Comparison of ENCODE assay signal across 8 mouse cellular contexts in genomic region chr10:39612989-39613831, GRCm38 (mm10). TPM values are rescaled to one million over a fixed set of nuclear protein-coding genes. Genes with fewer than 3 reads are reported as not detected.
DNase-seq lines count a peak whose midpoint lies in the region; ATAC-seq and TF ChIP-seq lines count a peak whose summit lies in the region.

No protein-coding gene starts in this region.

- ATAC-seq in embryonic facial prominence, embryonic 14.5 days (ENCODE audit: low read depth): peak; percentile 75
- ATAC-seq in heart, embryonic 14.5 days (ENCODE audit: insufficient number of reproducible peaks, insufficient read depth, low FRiP score, low read depth): peak; percentile 47
- peak; percentile 94 for ATAC-seq in kidney, postnatal 0 days (replicated peaks; ENCODE audit: low FRiP score, low read depth)
- peak; percentile 91 for ATAC-seq in megakaryocyte, adult 5-6 weeks (ENCODE audit: poor library complexity, severe bottlenecking)

- peak overlapping the region; percentile 76 for H3K9ac ChIP-seq in embryonic facial prominence, embryonic 14.5 days (ENCODE audit: low read depth, low read length)
- peak overlapping the region; percentile 78 for H3K9ac ChIP-seq in heart, embryonic 14.5 days (ENCODE audit: low read length)
- peak overlapping the region; percentile 65 for H3K9ac ChIP-seq in kidney, postnatal 0 days (ENCODE audit: low read depth, low read length)

- H3K79me3 ChIP-seq in C2C12 (ENCODE audit: low read depth): no peaks in the 10 kb centered on the region

- 4% methylated on average over 25 of the region's 26 CpGs for WGBS in embryonic facial prominence, embryonic 14.5 days
- WGBS in heart, embryonic 14.5 days: under 1% methylated on average over 26 of the region's 26 CpGs
- 2% methylated on average over 26 of the region's 26 CpGs for WGBS in kidney, postnatal 0 days

- peak overlapping the region; percentile 68 for H3K4me2 ChIP-seq in embryonic facial prominence, embryonic 14.5 days (ENCODE audit: low read depth, low read length)
- peak overlapping the region; percentile 72 for H3K4me2 ChIP-seq in heart, embryonic 14.5 days (ENCODE audit: low read length)
- peak overlapping the region; percentile 71 for H3K4me2 ChIP-seq in kidney, postnatal 0 days (ENCODE audit: low read length)

- peak overlapping the region; percentile 34 for H3K4me3 ChIP-seq in C2C12 (ENCODE audit: insufficient read depth, poor library complexity, severe bottlenecking)
- H3K4me3 ChIP-seq in embryonic facial prominence, embryonic 14.5 days (ENCODE audit: low read depth, low read length): peak overlapping the region; percentile 43
- H3K4me3 ChIP-seq in heart, embryonic 14.5 days (ENCODE audit: control insufficient read depth in 1 of 2, insufficient read depth in 1 of 2, low read depth in 1 of 2, low read length in 2 of 2): peak overlapping the region; percentile 49 to 56
- H3K4me3 ChIP-seq in kidney, postnatal 0 days (replicated peaks; ENCODE audit: low read depth, low read length): peak overlapping the region; percentile 35

- H3ac ChIP-seq in C2C12 (ENCODE audit: control insufficient read depth, insufficient read length, low read depth): peak overlapping the region; percentile 5

- H3K27ac ChIP-seq in embryonic facial prominence, embryonic 14.5 days (replicated peaks; ENCODE audit: low read depth, low read length): peak overlapping the region; percentile 96
- peak overlapping the region; percentile 93 to 95 for H3K27ac ChIP-seq in heart, embryonic 14.5 days (replicated peaks in 1 of 2; ENCODE audit: control insufficient read depth in 1 of 2, insufficient read depth in 1 of 2, low read depth in 2 of 2, low read length in 2 of 2)
- peak overlapping the region; percentile 97 for H3K27ac ChIP-seq in kidney, postnatal 0 days

- H3K27me3 ChIP-seq in C2C12 (ENCODE audit: control insufficient read depth, insufficient read depth, insufficient read length): no peaks in the 10 kb centered on the region
- no peaks in the 10 kb centered on the region for H3K27me3 ChIP-seq in embryonic facial prominence, embryonic 14.5 days (replicated peaks; ENCODE audit: control insufficient read depth, insufficient read depth, low read length)
- no peaks in the 10 kb centered on the region for H3K27me3 ChIP-seq in heart, embryonic 14.5 days (ENCODE audit: control insufficient read depth, insufficient read depth, low read length)
- H3K27me3 ChIP-seq in kidney, postnatal 0 days (ENCODE audit: insufficient read depth, low read length): no peaks in the 10 kb centered on the region

- H3K9me3 ChIP-seq in embryonic facial prominence, embryonic 14.5 days (ENCODE audit: control insufficient read depth, low read length): 0 out of 2 replicates have a peak, but pooled peaks cover 3% of the 10 kb centered on the region
- no peaks in the 10 kb centered on the region for H3K9me3 ChIP-seq in heart, embryonic 14.5 days (ENCODE audit: control insufficient read depth, low read length)
- no peaks in the 10 kb centered on the region for H3K9me3 ChIP-seq in kidney, postnatal 0 days (replicated peaks; ENCODE audit: low read length)

- peak; percentile 65 for DNase-seq in adrenal gland, postnatal 25 days
- peak; percentile 87 for DNase-seq in embryonic facial prominence, embryonic 14.5 days (ENCODE audit: low spot score)
- peak; percentile 88 for DNase-seq in kidney, postnatal 0 days (ENCODE audit: low spot score)
- peak; percentile 94 for DNase-seq in skeletal muscle tissue, adult 2 months (ENCODE audit: low read depth, low spot score)
- DNase-seq in right cerebral cortex, postnatal 36 days (ENCODE audit: low spot score in 2 of 2): no peak

- peaks cover 36% of the 10 kb centered on the region for H3K4me1 ChIP-seq in embryonic facial prominence, embryonic 14.5 days (ENCODE audit: control insufficient read depth, insufficient read depth, low read length)
- H3K4me1 ChIP-seq in heart, embryonic 14.5 days (ENCODE audit: control insufficient read depth in 2 of 2, insufficient read depth in 2 of 2, low read length in 2 of 2): peaks cover 12 to 31% of the 10 kb centered on the region in 2 experiments
- peaks cover 25% of the 10 kb centered on the region for H3K4me1 ChIP-seq in kidney, postnatal 0 days (replicated peaks; ENCODE audit: insufficient read depth, low read length)

- H3K79me2 ChIP-seq in C2C12 (ENCODE audit: control insufficient read depth, insufficient read depth): peaks cover 7% of the 10 kb centered on the region

- no peak for TF ChIP-seq CTCF in C2C12 (IDR thresholded peaks at IDR 0.05; ENCODE audit: control insufficient read depth, insufficient read depth, insufficient read length)
- TF ChIP-seq CTCF in kidney, postnatal 0 days (IDR thresholded peaks at IDR 0.05; ENCODE audit: low read depth): peak; percentile 21; the same call in 1 of the 2 replicates

- no peaks in the 10 kb centered on the region for H3K36me3 ChIP-seq in C2C12 (ENCODE audit: control insufficient read depth, insufficient read depth)
- H3K36me3 ChIP-seq in embryonic facial prominence, embryonic 14.5 days (ENCODE audit: control insufficient read depth, insufficient read depth, low read length): no peaks in the 10 kb centered on the region
- H3K36me3 ChIP-seq in heart, embryonic 14.5 days (ENCODE audit: control insufficient read depth, insufficient read depth, low read length): peaks cover 7% of the 10 kb centered on the region; the same call in 1 of the 2 replicates
- H3K36me3 ChIP-seq in kidney, postnatal 0 days (ENCODE audit: insufficient read depth, low read length): no peaks in the 10 kb centered on the region

TF ChIP-seq in C2C12, 6 proteins besides CTCF, POLR2A, EP300 and RAD21:
- TF ChIP-seq FOSL1 (IDR thresholded peaks at IDR 0.05; ENCODE audit: insufficient read depth, low read length, poor library complexity, severe bottlenecking) (no peak), MYOD1 (IDR thresholded peaks at IDR 0.05; ENCODE audit: control insufficient read depth, insufficient read length, low read depth) (no peak), USF1 (IDR thresholded peaks at IDR 0.05; ENCODE audit: low read depth) (no peak), MYOG (IDR thresholded peaks at IDR 0.05; ENCODE audit: control insufficient read depth, extremely low read depth, insufficient read length) (no peak), MAX (IDR thresholded peaks at IDR 0.05) (no peak), CEBPB (IDR thresholded peaks at IDR 0.05; ENCODE audit: low read depth) (no peak)

RNA-seq across cellular contexts. Expression of gene Traf3ip2, which starts 0.5 kb away (rescaled TPM):
- polyA plus RNA-seq in C2C12 (2012; fragmentation: generic; extraction: Trizol): 2.9 TPM
- 24.4 and 26.0 TPM in 2 replicates for total RNA-seq in adrenal gland, postnatal 25 days (2021)
- polyA plus RNA-seq in embryonic facial prominence, embryonic 14.5 days (2014; fragmentation: Nextera tagmentation; extraction: Ambion mirVana): 12.5 and 12.9 TPM in 2 replicates
- 10.2 and 10.8 TPM in 2 replicates for polyA plus RNA-seq in heart, embryonic 14.5 days (2014; fragmentation: Nextera tagmentation; extraction: Ambion mirVana)
- 15.0 TPM in 2 replicates for polyA plus RNA-seq in kidney, postnatal 0 days (2015; fragmentation: Nextera tagmentation; extraction: Ambion mirVana)
- total RNA-seq in megakaryocyte, adult 5-6 weeks (2015): 8.8 and 12.3 TPM in 2 replicates
- 1.7 and 2.9 TPM in 2 replicates for total RNA-seq in megakaryocyte, adult 5-6 weeks (2017)

Comparison
In these comparisons a context has a peak if more than half of its experiments do, and no peak if none do; other contexts are left out.
1. DNase-seq: peak in adrenal gland, postnatal 25 days (single experiment), embryonic facial prominence, embryonic 14.5 days (single experiment), kidney, postnatal 0 days (single experiment) and skeletal muscle tissue, adult 2 months (single experiment); none in right cerebral cortex, postnatal 36 days (0 of 2).
2. Peak in every context shown above with its lines, with median percentiles within 50 percentile points of each other: H3K4me3 ChIP-seq, ATAC-seq, H3K27ac ChIP-seq, H3K4me2 ChIP-seq and H3K9ac ChIP-seq.